Mouse (Mus musculus): ENCODE data around the gene Endov.

The Endov gene

GRCm38 (mm10) chr11:119490861-119491689, at the start of gene Endov:
Gene Endov (plus strand): TSS chr11:119491347.
- in situ Hi-C loops (cut with MboI; ENCODE audit: unreplicated experiment in 2 of 2): loop anchor here in 1 of 2 experiments (5.0 to 10.0 kb wide), 2 partner anchors 149 to 504 kb away; no protein-coding TSS in a partner anchor

GRCm38 (mm10) chr11:119442199-119442598, 48.9 kb upstream of the Endov start:
- in situ Hi-C loops (cut with MboI; ENCODE audit: unreplicated experiment in 2 of 2): no loop called here

GRCm38 (mm10) chr11:119443442-119443841, 47.7 kb upstream of the Endov start:
- in situ Hi-C loops (cut with MboI; ENCODE audit: unreplicated experiment in 2 of 2): no loop called here

GRCm38 (mm10) chr11:119456097-119456496, 35.0 kb upstream of the Endov start:
- in situ Hi-C loops (cut with MboI; ENCODE audit: unreplicated experiment in 2 of 2): no loop called here

- in situ Hi-C loops (cut with MboI; ENCODE audit: unreplicated experiment in 2 of 2): no loop called here
Measured at GRCm38 (mm10) chr11:119477876-119478275, 13.3 kb upstream of the Endov start.

GRCm38 (mm10) chr11:119491690-119492087, 542 bp downstream of the Endov start:
- in situ Hi-C loops (cut with MboI; ENCODE audit: unreplicated experiment in 2 of 2): loop anchor here in 1 of 2 experiments (5.0 to 10.0 kb wide), 2 partner anchors 149 to 503 kb away; no protein-coding TSS in a partner anchor

GRCm38 (mm10) chr11:119492830-119493229, 1.7 kb downstream of the Endov start:
- in situ Hi-C loops (cut with MboI; ENCODE audit: unreplicated experiment in 2 of 2): loop anchor here in 1 of 2 experiments (5.0 to 10.0 kb wide), 2 partner anchors 151 to 502 kb away; no protein-coding TSS in a partner anchor

- in situ Hi-C loops (cut with MboI; ENCODE audit: unreplicated experiment in 2 of 2): loop anchor here in 1 of 2 experiments (5.0 to 10.0 kb wide), 2 partner anchors 151 to 501 kb away; no protein-coding TSS in a partner anchor
Measured at GRCm38 (mm10) chr11:119493516-119493915, 2.4 kb downstream of the Endov start.

- in situ Hi-C loops (cut with MboI; ENCODE audit: unreplicated experiment in 2 of 2): loop anchor here in 1 of 2 experiments (10.0 kb wide), 1 partner anchor 499 kb away; no protein-coding TSS in a partner anchor
Measured at GRCm38 (mm10) chr11:119496147-119496546, 5.0 kb downstream of the Endov start.

GRCm38 (mm10) chr11:119497451-119497850, 6.3 kb downstream of the Endov start:
- in situ Hi-C loops (cut with MboI; ENCODE audit: unreplicated experiment in 2 of 2): loop anchor here in 1 of 2 experiments (10.0 kb wide), 1 partner anchor 497 kb away; no protein-coding TSS in a partner anchor

GRCm38 (mm10) chr11:119499297-119499696, 8.2 kb downstream of the Endov start:
- in situ Hi-C loops (cut with MboI; ENCODE audit: unreplicated experiment in 2 of 2): loop anchor here in 1 of 2 experiments (10.0 kb wide), 1 partner anchor 496 kb away; no protein-coding TSS in a partner anchor

- in situ Hi-C loops (cut with MboI; ENCODE audit: unreplicated experiment in 2 of 2): loop anchor here (5.0 kb wide), 1 partner anchor 402 kb away; no protein-coding TSS in a partner anchor
Measured at GRCm38 (mm10) chr11:119500011-119500410, 8.9 kb downstream of the Endov start.

- in situ Hi-C loops (cut with MboI; ENCODE audit: unreplicated experiment in 2 of 2): loop anchor here (5.0 kb wide), 1 partner anchor 399 kb away; no protein-coding TSS in a partner anchor
Measured at GRCm38 (mm10) chr11:119503675-119504074, 12.5 kb downstream of the Endov start.

- in situ Hi-C loops (cut with MboI; ENCODE audit: unreplicated experiment in 2 of 2): no loop called here
Measured at GRCm38 (mm10) chr11:119506386-119506785, 15.2 kb downstream of the Endov start.

GRCm38 (mm10) chr11:119507772-119508171, 16.6 kb downstream of the Endov start:
- in situ Hi-C loops (cut with MboI; ENCODE audit: unreplicated experiment in 2 of 2): no loop called here

- in situ Hi-C loops (cut with MboI; ENCODE audit: unreplicated experiment in 2 of 2): no loop called here
Measured at GRCm38 (mm10) chr11:119509165-119509776, 18.1 kb downstream of the Endov start.

- in situ Hi-C loops (cut with MboI; ENCODE audit: unreplicated experiment in 2 of 2): loop anchor here in 1 of 2 experiments (5.0 kb wide), 1 partner anchor 489 kb away; no protein-coding TSS in a partner anchor
Measured at GRCm38 (mm10) chr11:119513038-119513659, 22.0 kb downstream of the Endov start.

GRCm38 (mm10) chr11:119514108-119514860, 23.1 kb downstream of the Endov start:
- in situ Hi-C loops (cut with MboI; ENCODE audit: unreplicated experiment in 2 of 2): loop anchor here in 1 of 2 experiments (5.0 kb wide), 1 partner anchor 488 kb away; no protein-coding TSS in a partner anchor

- in situ Hi-C loops (cut with MboI; ENCODE audit: unreplicated experiment in 2 of 2): loop anchor here in 1 of 2 experiments (5.0 kb wide), 1 partner anchor 487 kb away; no protein-coding TSS in a partner anchor
Measured at GRCm38 (mm10) chr11:119514967-119515636, 24.0 kb downstream of the Endov start.

Measured in v-Abl transformed pro-B cells (cell line).